11 mouse cellular contexts compared by ENCODE assay signal in genomic region chr16:84583323-84583722, GRCm38 (mm10).
DNase-seq lines count a peak whose midpoint lies in the region; ATAC-seq lines count a peak whose summit lies in the region.
"Had no signal": no experiment of that assay in that cellular context is flagged by ENCODE, and none has a peak within 500 bp of the region (broad histone marks: within the 10 kb centered on the region; RNA-seq: fewer than 3 reads in every experiment).

No protein-coding gene starts in this region.

- no peaks in the 10 kb centered on the region for H3K4me1 ChIP-seq in forebrain, embryonic 10.5 days
- H3K4me1 ChIP-seq: heart, embryonic 13.5 days; limb, embryonic 13.5 days had no signal

- H3K27ac ChIP-seq in forebrain, embryonic 10.5 days = no peak overlapping the region
- H3K27ac ChIP-seq: heart, embryonic 13.5 days; limb, embryonic 13.5 days had no signal

- peak; percentile 83 for ATAC-seq in granulocyte monocyte progenitor cell, adult 5-6 weeks (replicated peaks; ENCODE audit: poor library complexity, severe bottlenecking)
- ATAC-seq: Patski had no signal

- no peaks in the 10 kb centered on the region for H3K36me3 ChIP-seq in forebrain, embryonic 10.5 days (replicated peaks)
- H3K36me3 ChIP-seq: heart, embryonic 13.5 days; limb, embryonic 13.5 days had no signal

- H3K4me3 ChIP-seq in forebrain, embryonic 10.5 days = no peak overlapping the region
- H3K4me3 ChIP-seq: heart, embryonic 13.5 days; limb, embryonic 13.5 days had no signal

- 89% methylated on average over 7 of the region's 7 CpGs for WGBS in forebrain, embryonic 10.5 days

- peak; percentile 3 for DNase-seq in kidney, adult 9 months
- DNase-seq in kidney, postnatal 14 days = no peak
- DNase-seq in CD4-positive, CD25-positive, alpha-beta regulatory T cell, adult 2 months (ENCODE audit: low read depth, low spot score) = peak; percentile 90
- DNase-seq in skeletal muscle tissue, adult 2 months (ENCODE audit: low read depth, low spot score) = peak; percentile 21
- DNase-seq in forebrain, embryonic 10.5 days (ENCODE audit: extremely low spot score, low spot score) = no peak
- DNase-seq in adrenal gland, adult 2 months = no peak
- no peak for DNase-seq in ovary, adult 18-20 months (ENCODE audit: low spot score)

- no peaks in the 10 kb centered on the region for H3K27me3 ChIP-seq in forebrain, embryonic 10.5 days (ENCODE audit: poor library complexity, severe bottlenecking)
- H3K27me3 ChIP-seq: heart, embryonic 13.5 days; limb, embryonic 13.5 days had no signal

- H3K9me3 ChIP-seq in forebrain, embryonic 10.5 days = no peaks in the 10 kb centered on the region
- H3K9me3 ChIP-seq: heart, embryonic 13.5 days; limb, embryonic 13.5 days had no signal

Comparison
In these comparisons a context has a peak if more than half of its experiments do, and no peak if none do; other contexts are left out.
1. DNase-seq: peak in kidney, adult 9 months (single experiment), CD4-positive, CD25-positive, alpha-beta regulatory T cell, adult 2 months (single experiment) and skeletal muscle tissue, adult 2 months (single experiment); none in kidney, postnatal 14 days (single experiment), forebrain, embryonic 10.5 days (single experiment), adrenal gland, adult 2 months (single experiment) and ovary, adult 18-20 months (single experiment).